Mouse (Mus musculus) liver, postnatal 0 days (tissue): ENCODE data around the gene Porcn. TPM values are rescaled to one million over a fixed set of nuclear protein-coding genes. Genes with fewer than 3 reads are reported as not detected.

Experiments
- ATAC-seq: fragments of 200-750 bp; cut with Nextera tagmentation; 2 replicates; pipeline ENCODE4 v1.8.0; 2017; ENCODE audit warnings: mild to moderate bottlenecking, moderate library complexity
- DNase-seq: peaks from one replicate; pipeline ENCODE4 v3.0.0-alpha.2; 2016
- H3K27ac ChIP-seq: fragments of 300-500 bp; sonication (generic); 2 replicates; pipeline ENCODE4 v1.5.1; 2014; ENCODE audit warnings: antibody characterized with exemption, moderate library complexity, mild to moderate bottlenecking, low read depth
- H3K27me3 ChIP-seq: fragments of 300-500 bp; sonication (generic); 2 replicates; pipeline ENCODE4 v1.6.1; 2014; ENCODE audit warnings: low read length, control low read depth, mixed read lengths; ENCODE audit not compliant: insufficient read depth
- H3K36me3 ChIP-seq: fragments of 300-500 bp; sonication (generic); replicated peaks from 2 replicates; pipeline ENCODE4 v1.6.1; 2014; ENCODE audit warnings: mild to moderate bottlenecking, control low read depth, low read length, moderate library complexity, mixed read lengths; ENCODE audit not compliant: insufficient read depth
- H3K4me1 ChIP-seq: fragments of 300-500 bp; sonication (generic); 2 replicates; pipeline ENCODE4 v1.6.1; 2014; ENCODE audit warnings: antibody characterized with exemption, mild to moderate bottlenecking, control low read depth; ENCODE audit not compliant: insufficient read depth
- H3K4me2 ChIP-seq: fragments of 300-500 bp; sonication (generic); 2 replicates; pipeline ENCODE4 v1.6.1; 2014; ENCODE audit warnings: low read depth, mild to moderate bottlenecking, low read length, moderate library complexity, mixed read lengths
- H3K4me3 ChIP-seq: fragments of 300-500 bp; sonication (generic); 2 replicates; pipeline ENCODE4 v1.5.1; 2014; ENCODE audit warnings: low read depth, low read length
- H3K9ac ChIP-seq: fragments of 300-500 bp; sonication (generic); replicated peaks from 2 replicates; pipeline ENCODE4 v1.6.1; 2014; ENCODE audit warnings: mild to moderate bottlenecking, moderate library complexity
- H3K9me3 ChIP-seq: fragments of 300-500 bp; sonication (generic); 2 replicates; pipeline ENCODE4 v1.6.1; 2016; ENCODE audit warnings: mild to moderate bottlenecking, control low read depth, low read length, mixed read lengths
- CTCF ChIP-seq: sonication (generic); IDR thresholded peaks from 2 replicates; pipeline ENCODE4 v1.5.1; 2016; ENCODE audit warnings: antibody characterized with exemption, low read depth
- EP300 ChIP-seq: IDR thresholded peaks from 2 replicates; pipeline ENCODE4 v1.6.1; 2016; ENCODE audit warnings: antibody characterized with exemption, low read depth, mild to moderate bottlenecking
- WGBS: fragments of 180-500 bp; shearing (Covaris S2); extraction: QIAGEN DNeasy Blood & Tissue Kit; methylation state at CpG from one replicate; pipeline ENCODE4 v1.1.7; 2014; ENCODE audit not compliant: insufficient replicate concordance; 5-methylcytosine and 5-hydroxymethylcytosine counted together
- polyA plus RNA-seq: library from polyadenylated mRNA; unstranded; fragments of >200 nt; fragmentation: Nextera tagmentation; extraction: Ambion mirVana; gene quantifications from 2 replicates; pipeline ENCODE4 v1.2.1, GENCODE M21; 2015

Porcn gene
- polyA plus RNA-seq, 1 experiment from 2014 or later = 1.5 TPM

DNA sequence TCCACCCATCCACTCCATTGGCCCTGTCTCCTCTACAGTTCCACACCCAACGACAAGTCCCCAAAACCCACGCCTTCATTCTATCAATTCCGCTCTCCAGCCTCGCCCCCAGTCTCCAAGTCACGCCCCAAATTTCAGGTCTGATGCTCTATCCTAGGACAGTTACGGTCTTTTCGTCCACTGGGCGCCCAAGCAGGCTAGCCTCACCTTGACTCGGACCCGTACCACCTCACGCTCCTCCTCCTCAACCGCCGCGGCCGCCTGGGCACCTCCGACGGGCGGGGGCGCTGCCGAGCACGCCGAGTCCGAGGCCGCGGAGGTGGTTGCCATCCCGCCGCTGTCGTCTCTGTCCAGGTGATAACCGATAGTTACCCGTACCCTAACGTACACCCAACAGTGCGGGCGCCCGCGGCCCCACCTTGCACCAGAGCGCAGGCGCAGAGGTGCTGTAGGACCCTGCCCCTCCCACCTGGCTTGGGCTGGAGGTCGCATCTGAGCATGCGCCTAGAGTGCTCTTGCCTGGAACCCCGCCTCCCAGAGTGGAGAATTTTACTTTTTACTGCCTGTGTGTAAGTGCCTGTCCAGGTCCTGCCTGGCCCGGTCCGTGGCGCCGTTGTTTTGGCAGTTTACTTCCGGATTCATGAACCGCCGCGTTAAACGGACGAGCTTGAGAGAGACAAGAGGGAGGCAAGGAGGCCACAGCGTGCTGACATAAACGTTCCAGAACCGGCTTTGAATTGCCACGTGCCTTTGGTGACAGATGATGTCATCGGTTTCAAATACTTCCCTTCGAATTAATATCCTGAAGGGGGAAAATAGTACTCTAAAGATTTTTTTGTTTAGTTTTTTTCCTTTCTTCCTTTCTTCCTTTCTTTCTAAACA is 30.6 kb downstream of the Porcn start, which contains the start of gene Tbc1d25:
Gene Tbc1d25, minus strand, starts transcription at position 678 of the 882 bp plus-strand sequence.
- peaks cover 4% of the 10 kb centered on the region; the same call in 1 of the 2 replicates for H3K4me1 ChIP-seq
- peak within 1 kb of the TSS; percentile 58 for H3K27ac ChIP-seq
- peak within 1 kb of the TSS; percentile 73 for H3K4me2 ChIP-seq
- DNase-seq (peak; percentile 87), ATAC-seq (peak; percentile 94)
- no peaks in the 10 kb centered on the region for H3K27me3 ChIP-seq
- H3K36me3 ChIP-seq = no peaks in the 10 kb centered on the region
- H3K9ac ChIP-seq = peak within 1 kb of the TSS; percentile 68
- no peaks in the 10 kb centered on the region for H3K9me3 ChIP-seq
- TF ChIP-seq CTCF (peak; percentile 64), EP300 (no peak)
- peak within 1 kb of the TSS; percentile 70 for H3K4me3 ChIP-seq
- 14% methylated on average over 55 of the region's 56 CpGs for WGBS

DNA sequence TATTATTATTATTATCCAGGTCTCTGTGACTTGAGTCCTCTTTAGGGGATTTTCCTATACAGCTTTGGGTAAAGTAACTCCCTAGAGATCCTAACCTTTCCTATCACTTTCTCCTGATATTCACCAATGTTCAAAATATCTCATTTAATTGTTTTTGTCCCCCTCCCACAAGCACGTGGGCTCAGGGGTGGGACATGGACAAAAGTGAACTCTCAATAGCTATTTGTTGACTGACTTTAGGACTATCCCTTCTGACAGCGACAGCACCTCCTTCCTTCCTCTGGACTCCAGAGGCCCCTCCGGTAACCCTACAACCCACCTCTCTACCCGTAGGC is 31.2 kb downstream of the Porcn start:
- DNase-seq = no peak
- TF ChIP-seq CTCF = no peak
- TF ChIP-seq EP300 = no peak
- 18% methylated on average over 4 of the region's 4 CpGs for WGBS
- peak overlapping the region; percentile 73 for H3K4me2 ChIP-seq
- no peaks in the 10 kb centered on the region for H3K36me3 ChIP-seq
- H3K9me3 ChIP-seq = no peaks in the 10 kb centered on the region
- ATAC-seq = no peak
- H3K27me3 ChIP-seq = no peaks in the 10 kb centered on the region
- H3K4me1 ChIP-seq = peaks cover 4% of the 10 kb centered on the region; the same call in 1 of the 2 replicates
- H3K9ac ChIP-seq = peak overlapping the region; percentile 68
- H3K4me3 ChIP-seq = peak overlapping the region; percentile 70
- peak overlapping the region; percentile 58; the same call in 1 of the 2 replicates for H3K27ac ChIP-seq

GRCm38 (mm10) chrX:8167716-8168647 is 38.3 kb downstream of the Porcn start:
- H3K36me3 ChIP-seq = no peaks in the 10 kb centered on the region; the same call in 1 of the 2 replicates
- no peak overlapping the region for H3K4me3 ChIP-seq
- DNase-seq = peak; percentile 18
- WGBS = 78% methylated on average over 10 of the region's 10 CpGs
- peak; percentile 38; the same call in 1 of the 2 replicates for ATAC-seq
- TF ChIP-seq CTCF = no peak
- TF ChIP-seq EP300 = no peak
- H3K4me2 ChIP-seq = no peak overlapping the region
- H3K27me3 ChIP-seq = no peaks in the 10 kb centered on the region
- peak overlapping the region; percentile 16; the same call in 1 of the 2 replicates for H3K27ac ChIP-seq
- no peaks in the 10 kb centered on the region for H3K4me1 ChIP-seq
- H3K9me3 ChIP-seq = no peaks in the 10 kb centered on the region
- no peak overlapping the region for H3K9ac ChIP-seq

- WGBS = 77% methylated on average over 4 of the region's 4 CpGs
- DNase-seq (no peak), ATAC-seq (no peak)
- no peak overlapping the region for H3K9ac ChIP-seq
- TF ChIP-seq EP300 (no peak), CTCF (no peak)
- no peak overlapping the region for H3K27ac ChIP-seq
- no peaks in the 10 kb centered on the region for H3K4me1 ChIP-seq
- H3K9me3 ChIP-seq = no peaks in the 10 kb centered on the region
- H3K4me3 ChIP-seq = no peak overlapping the region
- no peaks in the 10 kb centered on the region; the same call in 1 of the 2 replicates for H3K36me3 ChIP-seq
- H3K4me2 ChIP-seq = no peak overlapping the region
- no peaks in the 10 kb centered on the region for H3K27me3 ChIP-seq
Observed at GRCm38 (mm10) chrX:8164471-8164870, 41.9 kb downstream of the Porcn start.

DNA sequence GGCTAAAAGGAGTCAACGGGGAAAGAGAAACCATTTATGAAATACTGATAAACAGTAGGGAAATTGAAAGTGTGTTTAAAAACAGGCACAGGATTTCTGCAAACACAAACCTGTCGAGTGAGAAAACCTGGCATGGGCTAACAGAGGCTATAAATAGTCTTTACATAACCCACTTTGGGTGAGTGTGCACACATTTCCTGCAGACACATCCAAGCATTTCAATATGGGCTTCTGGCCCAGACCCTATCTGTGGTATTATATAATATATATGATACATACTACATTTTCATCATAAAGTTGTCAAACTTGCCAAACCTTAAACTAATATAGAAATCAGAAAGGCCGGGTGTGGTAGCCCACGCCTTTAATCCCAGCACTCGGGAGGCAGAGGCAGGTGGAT is 43.2 kb downstream of the Porcn start:
- no peak for TF ChIP-seq EP300
- TF ChIP-seq CTCF = no peak
- Histone ChIP-seq H3K4me1 (no peaks in the 10 kb centered on the region), H3K4me2 (no peak overlapping the region), H3K4me3 (no peak overlapping the region), H3K9me3 (no peaks in the 10 kb centered on the region), H3K9ac (no peak overlapping the region), H3K36me3 (no peaks in the 10 kb centered on the region), H3K27me3 (no peaks in the 10 kb centered on the region), H3K27ac (no peak overlapping the region)
- ATAC-seq (no peak), DNase-seq (no peak)
- WGBS = 64% methylated on average over 5 of the region's 5 CpGs
